Mouse (Mus musculus): ENCODE results near the gene Hmga2.

DNA sequence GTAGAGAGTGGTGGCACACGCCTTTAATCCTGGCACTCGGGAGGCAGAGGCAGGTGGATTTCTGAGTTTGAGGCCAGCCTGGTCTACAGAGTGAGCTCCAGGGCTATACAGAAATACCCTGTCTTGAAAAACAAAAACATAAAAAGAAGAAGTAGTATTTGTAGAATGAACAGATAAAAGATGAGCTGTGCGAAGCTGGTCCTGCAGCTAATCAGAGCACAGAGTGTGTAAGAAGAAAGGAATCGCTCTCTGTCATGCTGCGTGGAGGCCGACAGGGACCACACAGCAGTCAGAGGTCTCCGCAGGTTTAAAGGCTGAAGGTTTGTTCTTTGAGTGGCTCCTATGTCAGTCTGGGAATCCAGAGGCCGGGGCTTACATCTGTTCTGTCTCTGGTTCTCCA is 153.5 kb downstream of the Hmga2 start:
- no peak for TF ChIP-seq POLR2A (IDR thresholded peaks at IDR 0.05; ENCODE audit: insufficient read depth, low read length)
- TF ChIP-seq CTCF (IDR thresholded peaks at IDR 0.05; ENCODE audit: low read depth, low read length) = no peak

All from ES-Bruce4 (cell line).